Mouse (Mus musculus): ENCODE data around the gene Gm10491. TPM values are rescaled to one million over a fixed set of nuclear protein-coding genes. Genes with fewer than 3 reads are reported as not detected.

Gm10491 gene
- polyA plus RNA-seq, 1 experiment from 2014 or later, result not detected

DNA sequence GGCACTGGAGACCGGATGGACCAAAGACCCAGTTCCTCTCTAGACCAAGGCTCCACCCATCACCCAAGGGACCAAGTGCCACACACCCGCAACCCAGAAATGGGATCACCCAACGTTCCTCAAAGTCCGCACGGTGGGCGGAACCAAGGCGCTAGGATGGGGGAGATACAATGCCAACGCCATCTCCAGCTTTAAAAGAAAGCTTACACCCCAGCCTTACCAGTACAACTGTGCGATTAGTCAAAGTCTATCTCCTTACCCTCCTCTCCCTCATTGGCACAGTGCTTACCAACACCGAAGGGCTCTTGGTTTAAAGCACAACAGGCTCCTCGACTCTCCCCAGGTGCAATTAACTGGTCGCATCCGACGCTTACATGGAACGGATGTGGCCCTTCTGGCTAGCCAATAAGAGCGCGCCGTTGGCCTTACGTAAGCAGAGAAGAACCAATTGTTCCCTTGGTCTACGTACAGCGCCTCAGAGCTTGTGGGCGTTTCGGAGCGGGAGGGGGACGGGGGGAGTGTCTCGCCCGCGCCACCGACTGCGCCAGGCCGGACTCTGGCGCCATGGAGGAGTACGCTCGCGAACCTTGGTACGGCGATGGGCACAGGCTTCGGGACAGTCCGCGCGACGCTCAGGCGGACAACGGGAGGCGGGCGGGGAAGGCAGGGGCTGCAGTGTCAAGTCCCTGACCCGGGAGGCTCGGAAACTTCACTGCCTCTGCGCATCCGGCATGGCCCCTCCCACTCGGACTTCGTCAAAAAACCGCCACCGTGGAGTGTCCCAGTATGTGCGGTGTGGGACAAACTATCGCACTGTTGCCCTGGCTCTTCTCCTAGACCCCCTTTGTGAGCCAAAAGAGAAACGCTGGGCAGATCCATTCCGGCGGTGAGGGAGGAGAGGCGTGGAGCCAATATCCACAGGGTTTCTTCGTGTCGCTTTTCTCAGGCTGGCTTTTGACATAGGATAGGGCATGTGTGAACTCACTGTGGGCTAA is 8.5 kb downstream of the Gm10491 start, which contains the start of the genes Pqbp1 and Timm17b:
TSS of gene Pqbp1 (minus strand) at position 390 of the 995 bp plus-strand sequence.
TSS of gene Timm17b (plus strand) at position 478 of the 995 bp plus-strand sequence.
- Histone ChIP-seq H3K27ac (ENCODE audit: low read length) (peak within 1 kb of the TSS; percentile 87), H3K27me3 (ENCODE audit: control insufficient read depth, insufficient read depth, low read depth, low read length) (no peaks in the 10 kb centered on the region), H3K9me3 (replicated peaks; ENCODE audit: control insufficient read depth, low read length) (no peaks in the 10 kb centered on the region), H3K4me3 (ENCODE audit: low read depth, low read length) (peak within 1 kb of the TSS; percentile 78), H3K36me3 (ENCODE audit: control insufficient read depth, insufficient read depth) (peaks cover 3% of the 10 kb centered on the region), H3K4me2 (ENCODE audit: low read depth, low read length) (peak within 1 kb of the TSS; percentile 84), H3K9ac (ENCODE audit: low read depth, low read length) (peak within 1 kb of the TSS; percentile 74), H3K4me1 (ENCODE audit: control insufficient read depth, low read depth, low read length) (peaks cover 4% of the 10 kb centered on the region)
- ATAC-seq (ENCODE audit: low read depth), result peak; percentile 99
- WGBS (ENCODE audit: insufficient replicate concordance), result 12% methylated on average over 58 of the region's 62 CpGs

DNA sequence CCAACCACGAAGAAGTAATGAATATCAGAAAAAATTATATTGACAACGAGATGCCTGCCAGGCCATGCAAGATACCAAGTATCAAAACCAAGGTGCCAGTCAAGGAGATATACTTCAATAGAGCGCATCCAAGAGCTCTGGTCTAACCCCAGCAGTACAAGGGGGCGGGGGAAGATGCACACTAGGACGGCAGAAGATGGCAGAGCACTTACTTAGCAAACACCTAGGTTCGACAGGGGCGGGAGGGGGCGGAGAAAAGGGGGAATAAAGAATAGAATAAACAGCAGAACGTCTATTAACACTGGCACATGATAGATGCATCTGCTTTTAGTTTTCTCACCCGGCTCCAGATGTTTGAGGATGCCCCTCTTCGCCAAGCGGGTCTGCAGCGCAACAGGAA is 9.4 kb downstream of the Gm10491 start:
- no peak for ATAC-seq (ENCODE audit: low read depth)
- H3K4me3 ChIP-seq (ENCODE audit: low read depth, low read length), result peak overlapping the region; percentile 78
- peak overlapping the region; percentile 58 for H3K9ac ChIP-seq (ENCODE audit: low read depth, low read length)
- peak overlapping the region; percentile 52 for H3K4me2 ChIP-seq (ENCODE audit: low read depth, low read length)
- peaks cover 4% of the 10 kb centered on the region for H3K4me1 ChIP-seq (ENCODE audit: control insufficient read depth, low read depth, low read length)
- 28% methylated on average over 13 of the region's 13 CpGs for WGBS (ENCODE audit: insufficient replicate concordance)
- no peaks in the 10 kb centered on the region for H3K9me3 ChIP-seq (replicated peaks; ENCODE audit: control insufficient read depth, low read length)
- H3K27me3 ChIP-seq (ENCODE audit: control insufficient read depth, insufficient read depth, low read depth, low read length), result no peaks in the 10 kb centered on the region
- peak overlapping the region; percentile 87; the same call in 1 of the 2 replicates for H3K27ac ChIP-seq (ENCODE audit: low read length)
- H3K36me3 ChIP-seq (ENCODE audit: control insufficient read depth, insufficient read depth), result peaks cover 3% of the 10 kb centered on the region

DNA sequence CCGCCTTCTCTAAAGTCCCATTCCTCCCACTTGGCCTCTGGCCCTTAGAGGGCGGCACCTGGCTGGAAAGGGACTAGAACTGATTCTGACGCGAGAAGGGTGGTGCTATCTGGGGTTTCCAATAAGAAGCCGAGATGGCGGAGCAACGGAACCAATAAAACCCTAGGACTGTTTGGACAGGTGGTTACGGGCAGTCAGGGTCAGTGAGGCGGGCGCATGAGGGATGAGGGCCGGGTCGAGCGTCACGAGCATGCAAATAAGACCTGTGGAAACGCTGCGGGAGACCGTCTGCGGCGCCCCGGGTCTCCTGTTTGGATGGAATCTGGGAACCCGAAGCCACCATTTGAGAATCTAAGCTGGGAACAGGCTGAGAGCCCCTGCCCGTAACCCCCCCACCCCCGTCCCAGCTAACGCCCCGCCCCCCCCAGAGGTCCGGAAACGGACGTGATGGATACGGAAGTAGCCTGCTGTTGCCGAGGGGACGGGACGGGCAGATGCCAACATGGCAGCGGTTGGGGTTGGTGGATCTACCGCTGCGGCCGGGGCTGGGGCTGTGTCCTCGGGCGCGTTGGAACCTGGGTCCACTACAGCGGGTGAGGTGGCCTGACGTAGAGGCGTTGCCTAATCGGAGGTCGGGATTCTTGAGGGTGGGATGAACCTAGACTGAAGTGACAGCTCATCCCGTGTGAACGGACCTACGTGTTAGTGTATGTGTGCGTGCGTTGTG is 23.6 kb downstream of the Gm10491 start, which contains the start of gene Slc35a2:
TSS of gene Slc35a2 (plus strand) at position 188 of the 727 bp plus-strand sequence.
- peaks cover 6% of the 10 kb centered on the region for H3K4me1 ChIP-seq (ENCODE audit: control insufficient read depth, low read depth, low read length)
- H3K27ac ChIP-seq (ENCODE audit: low read length), result peak within 1 kb of the TSS; percentile 71
- 12% methylated on average over 49 of the region's 49 CpGs for WGBS (ENCODE audit: insufficient replicate concordance)
- H3K27me3 ChIP-seq (ENCODE audit: control insufficient read depth, insufficient read depth, low read depth, low read length), result no peaks in the 10 kb centered on the region
- H3K4me2 ChIP-seq (ENCODE audit: low read depth, low read length), result peak within 1 kb of the TSS; percentile 52
- peak; percentile 93 for ATAC-seq (ENCODE audit: low read depth)
- no peaks in the 10 kb centered on the region for H3K36me3 ChIP-seq (ENCODE audit: control insufficient read depth, insufficient read depth)
- H3K9ac ChIP-seq (ENCODE audit: low read depth, low read length), result peak within 1 kb of the TSS; percentile 61
- peak within 1 kb of the TSS; percentile 75 for H3K4me3 ChIP-seq (ENCODE audit: low read depth, low read length)
- no peaks in the 10 kb centered on the region for H3K9me3 ChIP-seq (replicated peaks; ENCODE audit: control insufficient read depth, low read length)

DNA sequence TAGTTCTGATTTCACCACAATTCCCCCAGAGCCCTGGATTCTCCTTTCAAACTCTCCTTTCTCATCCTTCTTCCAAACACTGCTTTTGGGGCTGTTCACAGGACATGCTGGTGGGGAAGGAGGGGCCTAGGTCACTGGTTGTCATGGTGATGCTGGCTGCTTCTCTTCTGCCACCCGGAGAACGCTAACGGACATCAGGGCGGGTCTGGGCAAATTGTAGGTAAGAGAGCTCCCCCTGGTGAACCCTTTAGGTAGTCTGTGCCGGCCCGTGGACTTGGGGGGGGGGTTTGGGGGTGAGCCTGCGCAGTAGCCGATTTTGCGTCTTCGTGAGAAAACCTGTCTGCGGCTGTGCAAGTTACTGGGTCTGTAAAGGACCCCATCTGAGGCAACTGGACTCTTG is 27.8 kb downstream of the Gm10491 start:
- Histone ChIP-seq H3K36me3 (ENCODE audit: control insufficient read depth, insufficient read depth) (peaks cover 6% of the 10 kb centered on the region), H3K4me2 (ENCODE audit: low read depth, low read length) (0 out of 2 replicates have a peak overlapping the region, but pooled peaks have one; percentile 24), H3K4me1 (ENCODE audit: control insufficient read depth, low read depth, low read length) (peaks cover 15% of the 10 kb centered on the region), H3K27me3 (ENCODE audit: control insufficient read depth, insufficient read depth, low read depth, low read length) (peaks cover 2% of the 10 kb centered on the region; the same call in 1 of the 2 replicates), H3K4me3 (ENCODE audit: low read depth, low read length) (no peak overlapping the region), H3K9me3 (replicated peaks; ENCODE audit: control insufficient read depth, low read length) (no peaks in the 10 kb centered on the region), H3K27ac (ENCODE audit: low read length) (no peak overlapping the region), H3K9ac (ENCODE audit: low read depth, low read length) (no peak overlapping the region)
- WGBS (ENCODE audit: insufficient replicate concordance), result 10% methylated on average over 11 of the region's 11 CpGs
- no peak for ATAC-seq (ENCODE audit: low read depth)

DNA sequence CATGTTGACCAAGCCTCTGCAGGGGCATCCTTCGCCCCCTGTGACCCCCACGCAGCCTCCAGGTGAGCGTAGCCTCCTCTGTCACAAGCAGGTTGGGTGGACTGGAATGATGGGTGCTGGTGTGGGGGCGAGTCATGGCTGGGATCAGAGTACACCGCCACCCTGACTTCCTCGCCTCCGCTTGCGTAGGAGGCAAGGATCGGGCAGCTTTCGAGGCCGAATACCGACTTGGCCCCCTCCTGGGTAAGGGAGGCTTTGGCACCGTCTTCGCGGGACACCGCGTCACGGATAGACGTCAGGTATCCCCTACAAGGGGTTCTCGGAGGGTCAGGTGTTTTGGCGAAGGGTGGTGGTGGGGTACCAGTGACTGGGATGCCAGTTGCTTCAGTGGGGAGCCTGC is 29.1 kb downstream of the Gm10491 start:
- 18% methylated on average over 21 of the region's 21 CpGs for WGBS (ENCODE audit: insufficient replicate concordance)
- peaks cover 19% of the 10 kb centered on the region for H3K36me3 ChIP-seq (ENCODE audit: control insufficient read depth, insufficient read depth)
- peak overlapping the region; percentile 89 for H3K4me2 ChIP-seq (ENCODE audit: low read depth, low read length)
- H3K4me3 ChIP-seq (ENCODE audit: low read depth, low read length), result peak overlapping the region; percentile 57
- peak overlapping the region; percentile 46; the same call in 1 of the 2 replicates for H3K9ac ChIP-seq (ENCODE audit: low read depth, low read length)
- H3K27me3 ChIP-seq (ENCODE audit: control insufficient read depth, insufficient read depth, low read depth, low read length), result peaks cover 2% of the 10 kb centered on the region; the same call in 1 of the 2 replicates
- H3K9me3 ChIP-seq (replicated peaks; ENCODE audit: control insufficient read depth, low read length), result no peaks in the 10 kb centered on the region
- H3K27ac ChIP-seq (ENCODE audit: low read length), result no peak overlapping the region
- no peak for ATAC-seq (ENCODE audit: low read depth)
- peaks cover 15% of the 10 kb centered on the region for H3K4me1 ChIP-seq (ENCODE audit: control insufficient read depth, low read depth, low read length)

DNA sequence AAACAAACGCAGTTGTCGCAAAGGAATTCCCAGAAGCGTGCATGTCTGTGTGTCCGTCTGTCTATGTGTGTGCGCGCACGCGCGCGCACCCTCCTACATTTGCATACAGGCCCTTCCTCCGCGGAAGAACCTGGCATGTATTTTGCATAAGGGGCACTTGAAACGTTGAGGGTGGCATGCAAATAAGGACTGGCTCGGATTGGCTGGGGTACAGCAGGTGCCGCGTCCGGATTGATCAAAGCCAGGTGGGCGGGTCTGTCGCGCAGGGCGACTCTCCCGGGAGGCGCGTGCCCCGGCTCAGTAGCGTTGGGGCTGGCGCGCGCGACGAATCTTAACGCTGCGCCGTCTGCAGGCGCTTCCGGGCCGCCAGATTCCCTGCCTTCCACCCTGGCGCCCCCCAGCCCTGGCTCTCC is 29.6 kb downstream of the Gm10491 start, which contains the start of gene Pim2:
TSS of gene Pim2 (plus strand) at position 256 of the 413 bp plus-strand sequence.
- Histone ChIP-seq H3K4me3 (ENCODE audit: low read depth, low read length) (peak within 1 kb of the TSS; percentile 57), H3K27me3 (ENCODE audit: control insufficient read depth, insufficient read depth, low read depth, low read length) (peaks cover 2% of the 10 kb centered on the region; the same call in 1 of the 2 replicates), H3K27ac (ENCODE audit: low read length) (no peak within 1 kb of the TSS), H3K4me2 (ENCODE audit: low read depth, low read length) (peak within 1 kb of the TSS; percentile 89), H3K36me3 (ENCODE audit: control insufficient read depth, insufficient read depth) (peaks cover 24% of the 10 kb centered on the region), H3K9me3 (replicated peaks; ENCODE audit: control insufficient read depth, low read length) (no peaks in the 10 kb centered on the region), H3K4me1 (ENCODE audit: control insufficient read depth, low read depth, low read length) (peaks cover 15% of the 10 kb centered on the region), H3K9ac (ENCODE audit: low read depth, low read length) (peak within 1 kb of the TSS; percentile 46; the same call in 1 of the 2 replicates)
- 9% methylated on average over 38 of the region's 38 CpGs for WGBS (ENCODE audit: insufficient replicate concordance)
- peak; percentile 97 for ATAC-seq (ENCODE audit: low read depth)

DNA sequence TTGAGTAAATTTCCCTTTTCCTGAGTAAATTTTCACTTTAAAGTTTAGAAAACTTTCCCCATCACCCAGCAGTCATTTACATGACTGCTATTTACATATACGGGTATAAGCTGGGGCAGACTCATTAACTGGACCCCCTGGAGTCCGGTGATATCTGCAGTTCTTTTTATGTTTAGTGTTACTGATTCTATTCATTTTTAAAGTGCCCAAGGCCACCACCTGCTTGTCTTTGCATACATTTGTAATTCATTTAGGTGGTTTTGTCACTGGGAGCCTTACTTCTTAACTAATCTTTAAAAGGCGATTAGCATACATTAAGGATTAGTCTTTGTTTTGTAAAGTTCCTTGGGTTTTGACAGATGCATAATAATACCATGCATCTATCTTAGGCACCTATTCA is 37.8 kb downstream of the Gm10491 start:
- no peak for ATAC-seq (ENCODE audit: low read depth)
- Histone ChIP-seq H3K4me3 (ENCODE audit: low read depth, low read length) (no peak overlapping the region), H3K27ac (ENCODE audit: low read length) (no peak overlapping the region), H3K4me1 (ENCODE audit: control insufficient read depth, low read depth, low read length) (no peaks in the 10 kb centered on the region; the same call in 1 of the 2 replicates), H3K9ac (ENCODE audit: low read depth, low read length) (no peak overlapping the region), H3K4me2 (ENCODE audit: low read depth, low read length) (no peak overlapping the region), H3K36me3 (ENCODE audit: control insufficient read depth, insufficient read depth) (peaks cover 34% of the 10 kb centered on the region), H3K9me3 (replicated peaks; ENCODE audit: control insufficient read depth, low read length) (no peaks in the 10 kb centered on the region), H3K27me3 (ENCODE audit: control insufficient read depth, insufficient read depth, low read depth, low read length) (no peaks in the 10 kb centered on the region)
- WGBS (ENCODE audit: insufficient replicate concordance), result 68% methylated on average over 3 of the region's 3 CpGs

DNA sequence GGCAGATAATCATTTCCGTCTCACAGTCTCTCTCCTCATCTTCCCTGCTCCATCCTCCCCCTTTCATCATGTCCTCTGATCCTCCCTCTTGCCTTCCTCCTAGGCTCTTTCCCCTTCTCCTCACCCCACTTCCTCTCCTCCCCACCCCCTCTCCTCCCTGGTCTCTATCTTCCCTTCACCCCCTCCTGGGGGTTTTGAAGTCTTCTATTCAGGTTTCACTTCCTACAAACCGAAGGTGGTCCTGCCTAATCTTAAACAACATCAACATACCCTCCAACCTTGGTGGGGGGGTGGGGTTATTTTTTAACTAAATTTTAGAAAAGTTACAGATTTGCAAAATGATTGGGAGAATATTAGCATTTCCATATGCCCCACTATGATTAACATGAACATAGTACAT is 39.1 kb downstream of the Gm10491 start:
- no peak for ATAC-seq (ENCODE audit: low read depth)
- Histone ChIP-seq H3K4me1 (ENCODE audit: control insufficient read depth, low read depth, low read length) (no peaks in the 10 kb centered on the region; the same call in 1 of the 2 replicates), H3K9ac (ENCODE audit: low read depth, low read length) (no peak overlapping the region), H3K4me2 (ENCODE audit: low read depth, low read length) (no peak overlapping the region), H3K27me3 (ENCODE audit: control insufficient read depth, insufficient read depth, low read depth, low read length) (no peaks in the 10 kb centered on the region), H3K4me3 (ENCODE audit: low read depth, low read length) (no peak overlapping the region), H3K36me3 (ENCODE audit: control insufficient read depth, insufficient read depth) (peaks cover 22% of the 10 kb centered on the region), H3K9me3 (replicated peaks; ENCODE audit: control insufficient read depth, low read length) (no peaks in the 10 kb centered on the region), H3K27ac (ENCODE audit: low read length) (no peak overlapping the region)
- WGBS (ENCODE audit: insufficient replicate concordance), result 44% methylated on average over 2 of the region's 2 CpGs
